Mouse (Mus musculus): ENCODE data around the gene Sema3e.

DNA sequence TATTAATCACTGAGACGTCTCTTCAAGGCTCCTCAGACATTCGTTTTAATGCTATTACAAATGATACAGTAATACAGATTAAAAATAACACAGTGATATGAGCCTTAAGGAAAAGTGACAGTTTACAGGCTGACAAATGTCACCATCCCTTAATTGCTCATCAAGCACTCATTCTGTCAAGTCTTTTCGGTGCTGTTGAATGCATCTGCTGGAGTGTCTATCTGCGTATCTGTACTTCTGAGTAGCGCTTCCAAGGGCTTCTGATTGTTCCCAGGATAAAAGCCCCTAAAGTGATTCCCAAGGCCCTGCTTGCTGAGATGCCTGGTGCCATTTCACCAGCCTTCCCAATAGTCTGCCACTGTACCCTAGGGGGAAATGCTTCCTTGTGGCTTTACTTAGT, 29.4 kb downstream of the Sema3e start:
- TF ChIP-seq CTCF (IDR thresholded peaks at IDR 0.05; ENCODE audit: low read depth) (no peak), EP300 (IDR thresholded peaks at IDR 0.05; ENCODE audit: low read depth) (no peak)
